Comparison of ENCODE assay signal across 23 mouse cellular contexts in the genomic region with DNA sequence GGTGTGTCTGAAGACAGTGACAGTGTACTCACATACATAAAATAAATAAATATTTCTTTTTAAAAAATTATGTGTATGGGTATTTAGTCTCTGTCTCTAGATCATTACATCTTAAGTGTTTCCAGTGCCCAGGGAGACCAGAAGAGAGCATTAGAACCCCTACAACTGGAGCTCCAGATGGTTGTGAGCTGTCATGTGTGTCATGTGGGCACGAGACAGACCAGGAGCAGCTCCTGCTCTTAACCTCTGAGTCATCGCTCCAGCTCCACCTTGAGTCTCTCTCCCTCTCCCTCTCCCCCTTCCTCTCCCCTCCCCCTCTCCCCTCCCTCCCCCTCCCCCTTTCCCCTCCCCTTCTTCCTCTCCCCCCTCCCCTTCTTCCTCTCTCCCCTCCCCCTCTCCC. TPM values are rescaled to one million over a fixed set of nuclear protein-coding genes. Genes with fewer than 3 reads are reported as not detected.
DNase-seq lines count a peak whose midpoint lies in the region; TF ChIP-seq lines count a peak whose summit lies in the region.
"Had no signal": no experiment of that assay in that cellular context is flagged by ENCODE, and none has a peak within 500 bp of the region (broad histone marks: within the 10 kb centered on the region; RNA-seq: fewer than 3 reads in every experiment).

No protein-coding gene starts in this region.

- no peak for TF ChIP-seq CTCF in spleen, adult 2 months (IDR thresholded peaks at IDR 0.05; ENCODE audit: extremely low read depth, insufficient read depth, insufficient read length, insufficient replicate concordance)

- no peak for DNase-seq in spleen, adult 2 months (ENCODE audit: low read depth in 1 of 2, low spot score in 2 of 2)
- DNase-seq in spleen, adult 12 weeks (ENCODE audit: low spot score) = no peak
- peak; percentile 43 for DNase-seq in CD4-positive helper T cell, adult 2 months (ENCODE audit: low read depth, low spot score)
- DNase-seq in R1 (ENCODE audit: low read depth, low spot score) = peak; percentile 73
- no peak for DNase-seq in lung, postnatal 25 days (ENCODE audit: low spot score)
- no peak for DNase-seq in gastrocnemius, adult 18-20 months (ENCODE audit: low spot score)
- DNase-seq in right cerebral cortex, adult 18-20 months = no peak
- DNase-seq: cerebellum, adult 8-10 months; gastrocnemius, adult 2 months; kidney, adult 9 months; kidney, postnatal 14 days; left cerebral cortex, postnatal 4 days; lung, embryonic 14.5 days; lung, postnatal 4 days; right cerebral cortex, postnatal 14 days had no signal

- no peak overlapping the region for H3K4me3 ChIP-seq in spleen, adult 2 months (ENCODE audit: extremely low read depth, insufficient read depth, insufficient read length)
- H3K4me3 ChIP-seq: embryonic facial prominence, embryonic 13.5 days; erythroblast, embryonic 14.5 days; forebrain, embryonic 12.5 days; gastrocnemius, adult 2 months; hindbrain, embryonic 10.5 days; limb, embryonic 15.5 days; midbrain, embryonic 12.5 days; stomach, embryonic 15.5 days had no signal

- no peak for TF ChIP-seq POLR2A in spleen, adult 2 months (IDR thresholded peaks at IDR 0.05; ENCODE audit: low read depth, low read length)

- WGBS in spleen, adult 2 months = 35% methylated on average over 2 of the region's 2 CpGs

- no peaks in the 10 kb centered on the region for H3K36me3 ChIP-seq in spleen, adult 2 months (ENCODE audit: control insufficient read depth, insufficient read depth, low read length)
- H3K36me3 ChIP-seq: embryonic facial prominence, embryonic 13.5 days; forebrain, embryonic 12.5 days; hindbrain, embryonic 10.5 days; limb, embryonic 15.5 days; midbrain, embryonic 12.5 days; stomach, embryonic 15.5 days had no signal

- H3K27me3 ChIP-seq in spleen, adult 2 months (ENCODE audit: control insufficient read depth, insufficient read depth, low read length) = no peaks in the 10 kb centered on the region
- H3K27me3 ChIP-seq: embryonic facial prominence, embryonic 13.5 days; forebrain, embryonic 12.5 days; limb, embryonic 15.5 days; midbrain, embryonic 12.5 days; stomach, embryonic 15.5 days had no signal

- peaks cover 29% of the 10 kb centered on the region; the same call in 1 of the 2 replicates for H3K4me1 ChIP-seq in spleen, adult 2 months (ENCODE audit: control insufficient read depth, insufficient read depth, insufficient read length)
- H3K4me1 ChIP-seq: midbrain, embryonic 12.5 days; stomach, embryonic 15.5 days had no signal

- peak overlapping the region; percentile 93 for H3K27ac ChIP-seq in spleen, adult 2 months (ENCODE audit: insufficient read depth, low read length)
- H3K27ac ChIP-seq: embryonic facial prominence, embryonic 13.5 days; forebrain, embryonic 12.5 days; gastrocnemius, adult 2 months; hindbrain, embryonic 10.5 days; limb, embryonic 15.5 days; liver, embryonic 14.5 days; midbrain, embryonic 12.5 days; stomach, embryonic 15.5 days had no signal

RNA-seq across cellular contexts. Expression of a gene that starts 25.9 kb away (rescaled TPM):
- polyA plus RNA-seq in spleen, adult 2 months (2012; rRNA removed) = 25.0 and 25.4 TPM in 2 replicates
- total RNA-seq in gastrocnemius, adult 18-20 months (2021) = 10 to 100 TPM; 16.4 to 17.2 TPM

Comparison
In these comparisons a context has a peak if more than half of its experiments do, and no peak if none do; other contexts are left out.
1. DNase-seq: peak in CD4-positive helper T cell, adult 2 months (single experiment) and R1 (single experiment); none in spleen, adult 2 months (0 of 2), spleen, adult 12 weeks (single experiment), lung, postnatal 25 days (single experiment), gastrocnemius, adult 18-20 months (single experiment) and right cerebral cortex, adult 18-20 months (single experiment).